Mouse (Mus musculus) megakaryocyte, embryonic 14.5 days (primary cell): ENCODE results near the gene D130052B06Rik.

ENCODE experiments used
- FLI1 ChIP-seq: IDR thresholded peaks from 2 replicates; pipeline ENCODE4 v1.6.1; 2012; ENCODE audit warnings: low read length, inconsistent platforms, mixed read lengths
- GATA1 ChIP-seq: IDR thresholded peaks from 3 replicates; pipeline ENCODE4 v1.6.1; 2012; ENCODE audit warnings: mixed read lengths, low read length, inconsistent platforms, borderline replicate concordance

DNA sequence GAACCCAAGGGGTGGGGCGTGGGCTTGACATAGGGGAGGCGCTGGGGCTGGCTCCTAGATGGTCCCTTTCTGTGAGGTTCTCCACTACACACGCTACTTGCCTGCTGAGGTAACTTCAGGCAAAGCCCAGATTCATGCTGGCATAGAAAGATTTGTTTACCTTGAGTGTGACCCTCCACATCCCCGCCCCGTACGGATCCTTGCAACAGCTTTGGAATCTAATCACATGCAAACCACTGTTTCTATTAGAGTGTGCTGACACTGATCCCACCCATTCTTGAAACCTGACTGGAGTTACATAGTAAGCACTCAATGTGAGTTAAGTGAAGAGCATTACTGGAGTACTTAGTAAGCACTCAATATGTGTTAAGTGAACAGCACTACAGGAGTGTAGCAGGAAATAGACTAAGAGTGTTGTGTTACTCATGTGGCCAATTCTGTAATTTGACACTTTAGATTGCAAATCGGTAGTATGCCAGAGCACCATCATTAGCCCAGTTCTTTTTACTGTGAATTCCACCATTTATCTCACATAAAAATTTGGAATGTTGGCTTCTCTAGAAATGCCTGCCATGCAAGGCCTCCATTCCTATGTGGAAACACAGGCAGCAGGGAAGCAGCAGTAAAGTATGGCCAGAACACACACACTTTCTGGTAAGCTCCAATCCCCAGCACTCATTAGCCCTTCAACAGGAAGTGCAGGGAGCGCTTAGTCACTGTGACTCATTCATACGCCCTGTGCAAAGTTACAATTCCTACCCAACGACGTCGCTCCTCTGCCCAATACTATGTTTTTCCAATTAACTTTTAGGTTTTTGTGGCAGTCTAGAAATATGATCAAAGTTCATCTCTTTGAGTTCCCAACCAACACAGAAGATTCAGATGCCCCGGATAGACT, 61.2 kb downstream of the D130052B06Rik start:
- TF ChIP-seq GATA1 = no peak
- no peak for TF ChIP-seq FLI1
